Mouse (Mus musculus) liver, adult 2 months (tissue): Measurements from ENCODE around the gene Wwc2. TPM values are rescaled to one million over a fixed set of nuclear protein-coding genes. Genes with fewer than 3 reads are reported as not detected.

Source experiments
- DNase-seq: peaks from one replicate; pipeline ENCODE4 v3.0.0-alpha.2; 2011; ENCODE audit warnings: low read depth, low spot score; ENCODE audit errors: extremely low read depth
- H3K27ac ChIP-seq: fragments of 200-500 bp; replicated peaks from 2 replicates; pipeline ENCODE4 v1.5.1; 2012; ENCODE audit warnings: low read depth, mild to moderate bottlenecking, control low read depth, inconsistent platforms, low read length; ENCODE audit not compliant: insufficient read depth
- H3K27me3 ChIP-seq: fragments of 200-500 bp; 2 replicates; pipeline ENCODE4 v1.6.1; 2012; ENCODE audit warnings: mild to moderate bottlenecking, moderate library complexity, low read length, inconsistent platforms; ENCODE audit not compliant: control insufficient read depth, insufficient read depth
- H3K36me3 ChIP-seq: fragments of 200-500 bp; 2 replicates; pipeline ENCODE4 v1.6.1; 2012; ENCODE audit warnings: low read length, inconsistent platforms; ENCODE audit not compliant: control insufficient read depth, insufficient read depth
- H3K4me1 ChIP-seq: fragments of 200-500 bp; 2 replicates; pipeline ENCODE4 v1.6.1; 2011; ENCODE audit warnings: low read length; ENCODE audit not compliant: control insufficient read depth, insufficient read depth
- H3K4me3 ChIP-seq: fragments of 200-500 bp; 2 replicates; pipeline ENCODE4 v1.5.1; 2011; ENCODE audit warnings: low read depth, mild to moderate bottlenecking, control low read depth, low read length, moderate library complexity; ENCODE audit not compliant: insufficient read depth
- H3K79me2 ChIP-seq: fragments of 200-500 bp; 2 replicates; pipeline ENCODE4 v1.6.1; 2012; ENCODE audit warnings: inconsistent platforms, mild to moderate bottlenecking, low read length, moderate library complexity; ENCODE audit not compliant: control insufficient read depth, insufficient read depth
- H3K9ac ChIP-seq: fragments of 200-500 bp; 2 replicates; pipeline ENCODE4 v1.6.1; 2012; ENCODE audit warnings: low read depth, mild to moderate bottlenecking, control low read depth, inconsistent platforms, low read length
- CTCF ChIP-seq: fragments of 200-500 bp; IDR thresholded peaks from 2 replicates; pipeline ENCODE4 v1.5.1; 2011; ENCODE audit warnings: low read depth, low read length, control low read depth
- POLR2A ChIP-seq: fragments of 200-500 bp; IDR thresholded peaks from 2 replicates; pipeline ENCODE4 v1.6.1; 2011; ENCODE audit warnings: low read length, control low read depth; ENCODE audit not compliant: insufficient read depth; ENCODE audit errors: extremely low read depth
- WGBS: fragments of 180-500 bp; shearing (Covaris S2); methylation state at CpG from one replicate; pipeline ENCODE4 v1.1.7; 2018; 5-methylcytosine and 5-hydroxymethylcytosine counted together
- polyA plus RNA-seq: library from polyadenylated mRNA; depleted of rRNA; stranded (reverse); fragments of >200 nt; gene quantifications from 2 replicates; pipeline ENCODE4 v1.2.3, GENCODE M21; 2012
- total RNA-seq: library from RNA; depleted of rRNA; stranded (reverse); fragments of >200 nt; gene quantifications from 2 replicates; pipeline ENCODE4 v1.2.3, GENCODE M21; 2014

Wwc2 gene
- total and polyA plus RNA-seq, 2 experiments: 2.3 to 3.7 TPM

DNA sequence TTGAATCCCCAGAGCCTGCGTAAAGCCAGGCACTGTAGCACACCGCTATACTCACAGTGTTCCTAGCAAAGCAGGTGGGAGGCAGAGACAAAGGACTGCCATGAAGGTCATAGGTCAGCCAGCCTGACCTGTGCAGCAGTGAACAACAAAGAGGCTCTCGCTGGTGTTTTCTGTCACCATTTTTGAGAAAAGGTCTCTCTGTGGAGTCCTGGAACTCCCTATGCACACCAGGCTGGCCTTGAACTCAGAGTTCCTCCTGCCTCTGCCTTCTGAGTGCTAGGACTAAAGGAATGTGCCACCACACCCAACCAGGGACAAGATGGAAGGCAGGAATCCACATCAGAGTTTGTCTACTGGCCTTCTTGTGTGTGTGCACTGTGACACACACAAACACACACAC lies 5.4 kb upstream of the Wwc2 start:
- TF ChIP-seq POLR2A (no peak), CTCF (no peak)
- 85% methylated on average over 3 of the region's 3 CpGs for WGBS
- no peaks in the 10 kb centered on the region for H3K27me3 ChIP-seq
- H3K79me2 ChIP-seq: no peaks in the 10 kb centered on the region
- H3K27ac ChIP-seq: no peak overlapping the region
- no peak for DNase-seq
- H3K4me3 ChIP-seq: no peak overlapping the region
- no peaks in the 10 kb centered on the region for H3K4me1 ChIP-seq
- no peak overlapping the region for H3K9ac ChIP-seq
- no peaks in the 10 kb centered on the region for H3K36me3 ChIP-seq

DNA sequence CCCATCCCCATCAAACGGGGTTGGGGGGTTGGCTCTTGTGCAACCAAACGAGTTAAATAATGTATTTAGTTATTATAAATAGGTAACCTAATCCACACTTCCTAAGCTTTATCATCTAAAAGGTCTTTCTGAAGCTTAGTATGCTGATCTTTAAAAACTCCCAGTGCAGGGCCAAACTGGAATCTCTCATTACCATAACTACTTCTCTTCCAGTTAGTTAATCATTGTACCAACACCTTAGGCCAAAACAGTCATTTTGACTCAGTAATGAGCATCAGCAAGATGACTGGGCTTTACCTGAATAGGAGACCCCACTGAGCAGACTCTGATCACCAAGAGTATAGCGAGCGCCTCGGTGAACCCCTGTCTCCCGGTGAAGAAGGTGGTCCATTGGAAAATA lies 4.7 kb upstream of the Wwc2 start:
- H3K79me2 ChIP-seq: no peaks in the 10 kb centered on the region
- H3K27ac ChIP-seq: no peak overlapping the region
- WGBS: 79% methylated on average over 6 of the region's 6 CpGs
- TF ChIP-seq CTCF: no peak
- TF ChIP-seq POLR2A: no peak
- H3K4me1 ChIP-seq: no peaks in the 10 kb centered on the region
- no peaks in the 10 kb centered on the region for H3K36me3 ChIP-seq
- no peak for DNase-seq
- no peak overlapping the region for H3K4me3 ChIP-seq
- no peak overlapping the region for H3K9ac ChIP-seq
- no peaks in the 10 kb centered on the region for H3K27me3 ChIP-seq

DNA sequence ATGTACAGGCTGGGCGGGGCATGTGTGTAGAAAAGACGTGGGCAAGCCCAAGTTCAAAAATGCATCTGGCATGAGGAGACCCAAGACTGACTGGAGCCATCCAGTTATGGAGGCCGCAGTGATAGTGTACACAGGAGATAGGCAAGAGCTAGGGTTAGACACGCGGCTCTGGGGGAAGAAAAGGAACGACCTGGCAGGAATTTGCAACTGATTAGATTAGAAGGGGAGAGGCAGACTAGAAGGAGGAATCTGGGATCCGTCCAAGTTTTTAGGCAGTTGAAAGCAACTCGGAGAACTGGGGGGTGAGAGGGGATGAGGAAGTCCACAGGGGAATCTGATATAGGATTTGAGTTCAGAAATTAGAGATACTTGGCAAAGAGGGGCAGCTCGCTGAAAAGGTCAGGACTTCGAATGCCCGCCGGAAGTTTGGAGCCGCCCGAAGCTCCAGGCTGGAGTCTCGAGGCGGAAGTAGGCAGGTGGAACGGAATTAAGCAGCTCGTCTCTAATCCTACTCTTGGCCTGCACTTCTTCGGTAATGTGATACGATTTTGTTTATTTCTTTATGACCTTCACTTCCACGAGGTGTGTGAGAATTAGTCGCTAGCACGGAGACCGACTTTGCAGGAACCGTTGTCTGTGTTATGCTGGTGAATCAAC lies 4.0 kb upstream of the Wwc2 start:
- Histone ChIP-seq H3K4me3 (peak overlapping the region; percentile 31; the same call in 1 of the 2 replicates), H3K27ac (peak overlapping the region; percentile 19), H3K27me3 (no peaks in the 10 kb centered on the region), H3K9ac (peak overlapping the region; percentile 30; the same call in 1 of the 2 replicates), H3K79me2 (peaks cover 5% of the 10 kb centered on the region; the same call in 1 of the 2 replicates), H3K36me3 (no peaks in the 10 kb centered on the region), H3K4me1 (no peaks in the 10 kb centered on the region)
- no peak for DNase-seq
- WGBS: 61% methylated on average over 25 of the region's 25 CpGs
- TF ChIP-seq CTCF: no peak
- TF ChIP-seq POLR2A: no peak

DNA sequence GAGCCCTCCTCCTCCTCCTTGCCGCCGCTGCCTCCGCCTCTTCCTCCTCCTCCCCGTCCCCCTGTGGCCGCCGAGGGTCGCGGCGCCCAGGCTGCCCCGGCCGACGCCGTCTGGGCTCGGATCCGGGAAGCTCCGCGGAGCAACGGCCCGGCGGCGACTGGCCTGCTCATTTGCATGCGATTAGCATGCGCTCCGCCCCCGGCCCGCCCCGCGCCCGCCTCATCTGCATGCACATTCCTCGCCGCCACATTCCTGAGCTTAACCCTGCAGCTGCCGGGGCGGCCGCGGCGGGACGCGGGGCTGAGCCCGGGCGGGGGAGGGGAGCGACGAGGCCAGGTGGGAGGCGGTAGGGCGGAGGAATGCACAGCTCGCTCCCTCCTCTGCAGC lies 345 bp downstream of the Wwc2 start:
- no peaks in the 10 kb centered on the region for H3K27me3 ChIP-seq
- no peaks in the 10 kb centered on the region for H3K36me3 ChIP-seq
- peak; percentile 70 for DNase-seq
- H3K9ac ChIP-seq: peak overlapping the region; percentile 97
- WGBS: 1% methylated on average over 44 of the region's 45 CpGs
- H3K79me2 ChIP-seq: peaks cover 22% of the 10 kb centered on the region
- H3K4me1 ChIP-seq: peaks cover 6% of the 10 kb centered on the region; the same call in 1 of the 2 replicates
- peak overlapping the region; percentile 70 for H3K27ac ChIP-seq
- peak overlapping the region; percentile 94 for H3K4me3 ChIP-seq
- TF ChIP-seq CTCF (no peak), POLR2A (peak; percentile 70; the same call in 1 of the 2 replicates)

DNA sequence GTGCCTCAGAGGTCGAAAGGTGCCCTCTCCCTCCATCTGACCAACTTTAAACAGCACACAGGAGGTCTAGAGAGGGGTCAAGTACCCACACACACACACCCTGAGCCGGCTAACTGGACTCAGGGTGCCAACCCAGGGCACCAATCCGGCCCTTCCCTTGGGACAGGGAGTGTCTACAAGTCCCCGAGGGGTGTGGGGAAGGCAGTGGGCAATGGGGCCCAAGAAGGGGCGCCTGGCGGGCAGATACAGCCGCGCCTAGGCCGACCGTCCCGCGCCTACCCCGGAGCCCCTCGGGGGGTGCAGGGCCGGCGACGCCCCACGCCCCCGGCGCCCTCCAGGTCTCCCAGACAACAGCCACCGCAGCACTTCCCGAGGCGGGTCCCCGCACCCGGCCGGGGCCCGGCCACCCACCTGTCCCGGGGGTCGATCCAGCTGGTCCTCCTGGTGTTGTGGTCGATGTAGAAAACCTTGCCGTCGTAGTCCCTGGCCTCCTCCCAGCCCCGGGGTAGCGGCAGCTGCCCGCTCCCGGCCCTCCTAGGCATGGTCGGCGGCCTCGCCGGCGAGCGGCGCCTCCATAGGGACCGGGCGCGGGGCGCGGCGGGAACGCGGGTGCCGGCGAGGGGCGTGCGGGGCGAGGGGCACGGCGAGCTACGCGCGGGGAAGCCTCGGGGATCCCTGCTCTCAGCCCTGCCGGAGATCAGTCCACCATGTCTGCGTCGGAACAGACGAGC lies 904 bp downstream of the Wwc2 start:
- peak; percentile 17 for DNase-seq
- Histone ChIP-seq H3K27me3 (no peaks in the 10 kb centered on the region), H3K4me3 (peak overlapping the region; percentile 94), H3K27ac (peak overlapping the region; percentile 51), H3K79me2 (peaks cover 25% of the 10 kb centered on the region), H3K4me1 (peaks cover 6% of the 10 kb centered on the region; the same call in 1 of the 2 replicates), H3K36me3 (no peaks in the 10 kb centered on the region), H3K9ac (peak overlapping the region; percentile 97)
- WGBS: under 1% methylated on average over 64 of the region's 66 CpGs
- no peak for TF ChIP-seq CTCF
- TF ChIP-seq POLR2A: no peak
